Mouse (Mus musculus) forebrain, embryonic 14.5 days (tissue): Measurements from ENCODE around the gene Gm28305. TPM values are rescaled to one million over a fixed set of nuclear protein-coding genes. Genes with fewer than 3 reads are reported as not detected.

ENCODE experiments used
- polyA plus RNA-seq: library from polyadenylated mRNA; unstranded; fragments of >200 nt; fragmentation: Nextera tagmentation; extraction: Ambion mirVana; gene quantifications from 2 replicates; pipeline ENCODE4 v1.2.1, GENCODE M21; 2014

The Gm28305 gene
- polyA plus RNA-seq, 1 experiment from 2014 or later: not detected

Other genes with a start within 250 kb of the Gm28305 start
- 1.9 and 2.2 TPM in 2 replicates for gene Nphp3, start 38.1 kb upstream of the Gm28305 start, polyA plus RNA-seq
- 73.6 and 75.3 TPM in 2 replicates for gene Uba5, start 22.5 kb downstream of the Gm28305 start, polyA plus RNA-seq
- gene Acad11, start 22.7 kb downstream of the Gm28305 start, polyA plus RNA-seq: 7.4 and 8.1 TPM in 2 replicates
- 0.33 and 0.35 TPM in 2 replicates for gene Ackr4, start 86.3 kb downstream of the Gm28305 start, polyA plus RNA-seq
- gene Dnajc13, start 222.3 kb downstream of the Gm28305 start, polyA plus RNA-seq: 17.3 and 17.5 TPM in 2 replicates